Mouse (Mus musculus) neural tube, embryonic 13.5 days (tissue): ENCODE data around the gene Elmo1. TPM values are rescaled to one million over a fixed set of nuclear protein-coding genes. Genes with fewer than 3 reads are reported as not detected.

Experiments
- ATAC-seq: fragments of 200-750 bp; cut with Nextera tagmentation; 2 replicates; pipeline ENCODE4 v1.8.0; 2017; ENCODE audit warnings: low read depth, mild to moderate bottlenecking, moderate TSS enrichment, moderate library complexity
- H3K27ac ChIP-seq: fragments of 300-500 bp; sonication (generic); replicated peaks from 2 replicates; pipeline ENCODE4 v1.5.1; 2015; ENCODE audit warnings: moderate library complexity, mild to moderate bottlenecking, inconsistent platforms
- H3K27me3 ChIP-seq: fragments of 300-500 bp; sonication (generic); 2 replicates; pipeline ENCODE4 v1.6.1; 2015; ENCODE audit warnings: mild to moderate bottlenecking, inconsistent platforms
- H3K36me3 ChIP-seq: fragments of 300-500 bp; sonication (generic); 2 replicates; pipeline ENCODE4 v1.6.1; 2015; ENCODE audit warnings: mild to moderate bottlenecking, inconsistent platforms
- H3K4me1 ChIP-seq: fragments of 300-500 bp; sonication (generic); replicated peaks from 2 replicates; pipeline ENCODE4 v1.6.1; 2015; ENCODE audit warnings: inconsistent platforms
- H3K4me2 ChIP-seq: fragments of 300-500 bp; sonication (generic); 2 replicates; pipeline ENCODE4 v1.6.1; 2015; ENCODE audit warnings: inconsistent platforms, mild to moderate bottlenecking, moderate library complexity
- H3K4me3 ChIP-seq: fragments of 300-500 bp; sonication (generic); 2 replicates; pipeline ENCODE4 v1.5.1; 2015; ENCODE audit warnings: mild to moderate bottlenecking, inconsistent platforms
- H3K9ac ChIP-seq: fragments of 300-500 bp; sonication (generic); 2 replicates; pipeline ENCODE4 v1.6.1; 2015; ENCODE audit warnings: moderate library complexity, mild to moderate bottlenecking, inconsistent platforms
- H3K9me3 ChIP-seq: fragments of 300-500 bp; sonication (generic); 2 replicates; pipeline ENCODE4 v1.6.1; 2016; ENCODE audit warnings: inconsistent platforms
- WGBS: fragments of 180-500 bp; shearing (Covaris S2); methylation state at CpG from one replicate; pipeline ENCODE4 v1.1.7; 2015; 5-methylcytosine and 5-hydroxymethylcytosine counted together
- polyA plus RNA-seq: library from polyadenylated mRNA; unstranded; fragments of >200 nt; fragmentation: Nextera tagmentation; extraction: Ambion mirVana; gene quantifications from 2 replicates; pipeline ENCODE4 v1.2.1, GENCODE M21; 2015

Gene Elmo1
- polyA plus RNA-seq, 1 experiment from 2014 or later = 48.4 TPM

- ATAC-seq = no peak
- H3K4me3 ChIP-seq = no peak overlapping the region
These were observed 238.3 kb downstream of the Elmo1 start for GRCm38 (mm10) chr13:20328672-20329071.

GRCm38 (mm10) chr13:20330954-20331353, 240.6 kb downstream of the Elmo1 start:
- H3K4me3 ChIP-seq = no peak overlapping the region
- no peaks in the 10 kb centered on the region for H3K36me3 ChIP-seq
- no peak overlapping the region for H3K9ac ChIP-seq
- no peak overlapping the region for H3K27ac ChIP-seq
- H3K9me3 ChIP-seq = no peaks in the 10 kb centered on the region
- WGBS = 86% methylated on average over 7 of the region's 7 CpGs
- no peak for ATAC-seq
- H3K27me3 ChIP-seq = no peaks in the 10 kb centered on the region
- no peak overlapping the region for H3K4me2 ChIP-seq
- peaks cover 9% of the 10 kb centered on the region; the same call in 1 of the 2 replicates for H3K4me1 ChIP-seq

More at GRCm38 (mm10) chr13:20328672-20329071, 238.3 kb downstream of the Elmo1 start:
- Histone ChIP-seq H3K9me3 (no peaks in the 10 kb centered on the region), H3K9ac (no peak overlapping the region), H3K4me1 (no peaks in the 10 kb centered on the region), H3K27me3 (no peaks in the 10 kb centered on the region), H3K27ac (no peak overlapping the region), H3K4me2 (no peak overlapping the region), H3K36me3 (no peaks in the 10 kb centered on the region)
- 96% methylated on average over 1 of the region's 1 CpGs for WGBS

- H3K36me3 ChIP-seq = no peaks in the 10 kb centered on the region
- peak overlapping the region; percentile 78 for H3K27ac ChIP-seq
- H3K9ac ChIP-seq = no peak overlapping the region
- H3K9me3 ChIP-seq = no peaks in the 10 kb centered on the region
- peak; percentile 82 for ATAC-seq
- peaks cover 19% of the 10 kb centered on the region for H3K4me1 ChIP-seq
- no peak overlapping the region for H3K4me2 ChIP-seq
- H3K4me3 ChIP-seq = no peak overlapping the region
- WGBS = 42% methylated on average over 4 of the region's 4 CpGs
- no peaks in the 10 kb centered on the region for H3K27me3 ChIP-seq
These were observed 244.9 kb downstream of the Elmo1 start for GRCm38 (mm10) chr13:20335051-20335888.

GRCm38 (mm10) chr13:20335889-20336497, 245.6 kb downstream of the Elmo1 start:
- ATAC-seq = peak; percentile 33; the same call in 1 of the 2 replicates

GRCm38 (mm10) chr13:20342881-20343280, 252.5 kb downstream of the Elmo1 start:
- no peaks in the 10 kb centered on the region for H3K27me3 ChIP-seq
- WGBS = 94% methylated on average over 3 of the region's 3 CpGs

More at GRCm38 (mm10) chr13:20335889-20336497, 245.6 kb downstream of the Elmo1 start:
- Histone ChIP-seq H3K4me2 (no peak overlapping the region), H3K9me3 (no peaks in the 10 kb centered on the region), H3K27me3 (no peaks in the 10 kb centered on the region), H3K27ac (peak overlapping the region; percentile 78), H3K4me3 (no peak overlapping the region), H3K9ac (no peak overlapping the region), H3K36me3 (no peaks in the 10 kb centered on the region), H3K4me1 (peaks cover 19% of the 10 kb centered on the region)
- 60% methylated on average over 7 of the region's 7 CpGs for WGBS

GRCm38 (mm10) chr13:20349754-20350153, 259.4 kb downstream of the Elmo1 start:
- Histone ChIP-seq H3K9ac (no peak overlapping the region), H3K36me3 (no peaks in the 10 kb centered on the region), H3K27ac (no peak overlapping the region), H3K9me3 (no peaks in the 10 kb centered on the region), H3K27me3 (no peaks in the 10 kb centered on the region), H3K4me3 (no peak overlapping the region), H3K4me1 (peaks cover 16% of the 10 kb centered on the region), H3K4me2 (no peak overlapping the region)
- 89% methylated on average over 1 of the region's 1 CpGs for WGBS
- ATAC-seq = no peak

More at GRCm38 (mm10) chr13:20342881-20343280, 252.5 kb downstream of the Elmo1 start:
- H3K4me1 ChIP-seq = no peaks in the 10 kb centered on the region
- H3K36me3 ChIP-seq = no peaks in the 10 kb centered on the region
- H3K9ac ChIP-seq = no peak overlapping the region
- no peak overlapping the region for H3K4me3 ChIP-seq
- no peak for ATAC-seq
- H3K9me3 ChIP-seq = no peaks in the 10 kb centered on the region
- H3K4me2 ChIP-seq = no peak overlapping the region
- H3K27ac ChIP-seq = no peak overlapping the region

GRCm38 (mm10) chr13:20352631-20353030, 262.2 kb downstream of the Elmo1 start:
- Histone ChIP-seq H3K36me3 (no peaks in the 10 kb centered on the region), H3K4me2 (no peak overlapping the region), H3K9ac (no peak overlapping the region), H3K27ac (no peak overlapping the region), H3K4me3 (no peak overlapping the region), H3K4me1 (peaks cover 23% of the 10 kb centered on the region), H3K27me3 (no peaks in the 10 kb centered on the region), H3K9me3 (no peaks in the 10 kb centered on the region)
- 89% methylated on average over 2 of the region's 2 CpGs for WGBS
- ATAC-seq = no peak

GRCm38 (mm10) chr13:20353862-20354603, 263.6 kb downstream of the Elmo1 start:
- Histone ChIP-seq H3K36me3 (no peaks in the 10 kb centered on the region), H3K27ac (peak overlapping the region; percentile 82), H3K4me1 (peaks cover 23% of the 10 kb centered on the region), H3K9me3 (no peaks in the 10 kb centered on the region), H3K27me3 (no peaks in the 10 kb centered on the region), H3K4me2 (peak overlapping the region; percentile 20; the same call in 1 of the 2 replicates), H3K9ac (peak overlapping the region; percentile 31; the same call in 1 of the 2 replicates), H3K4me3 (no peak overlapping the region)
- peak; percentile 49; the same call in 1 of the 2 replicates for ATAC-seq
- 28% methylated on average over 10 of the region's 10 CpGs for WGBS

GRCm38 (mm10) chr13:20354604-20354999, 264.2 kb downstream of the Elmo1 start:
- peak; percentile 82 for ATAC-seq
- Histone ChIP-seq H3K4me3 (no peak overlapping the region), H3K27ac (peak overlapping the region; percentile 82), H3K36me3 (no peaks in the 10 kb centered on the region), H3K9me3 (no peaks in the 10 kb centered on the region), H3K4me1 (peaks cover 23% of the 10 kb centered on the region), H3K27me3 (no peaks in the 10 kb centered on the region), H3K4me2 (no peak overlapping the region), H3K9ac (no peak overlapping the region)
- 40% methylated on average over 5 of the region's 5 CpGs for WGBS

- Histone ChIP-seq H3K27me3 (no peaks in the 10 kb centered on the region), H3K4me2 (no peak overlapping the region), H3K9me3 (no peaks in the 10 kb centered on the region), H3K27ac (no peak overlapping the region), H3K4me3 (no peak overlapping the region), H3K36me3 (no peaks in the 10 kb centered on the region), H3K4me1 (peaks cover 20% of the 10 kb centered on the region), H3K9ac (no peak overlapping the region)
- 86% methylated on average over 2 of the region's 2 CpGs for WGBS
- no peak for ATAC-seq
These were observed 272.1 kb downstream of the Elmo1 start for GRCm38 (mm10) chr13:20362541-20362940.

GRCm38 (mm10) chr13:20365828-20366593, 275.6 kb downstream of the Elmo1 start:
- H3K9ac ChIP-seq = no peak overlapping the region
- no peaks in the 10 kb centered on the region for H3K36me3 ChIP-seq
- ATAC-seq = peak; percentile 76
- no peaks in the 10 kb centered on the region for H3K27me3 ChIP-seq
- WGBS = 30% methylated on average over 7 of the region's 7 CpGs
- no peak overlapping the region for H3K4me3 ChIP-seq
- no peak overlapping the region for H3K4me2 ChIP-seq
- H3K4me1 ChIP-seq = peaks cover 34% of the 10 kb centered on the region
- peak overlapping the region; percentile 81 for H3K27ac ChIP-seq
- no peaks in the 10 kb centered on the region for H3K9me3 ChIP-seq
